ENCODE assay signal across 8 mouse cellular contexts in genomic region chr8:70476333-70477268, GRCm38 (mm10). TPM values are rescaled to one million over a fixed set of nuclear protein-coding genes. Genes with fewer than 3 reads are reported as not detected.
A peak's percentile ranks its signal among the peaks of the same experiment; 100 is the strongest.
DNase-seq lines count a peak whose midpoint lies in the region; ATAC-seq and TF ChIP-seq lines count a peak whose summit lies in the region.

Klhl26 (minus strand) TSS chr8:70476968.

- peak within 1 kb of the TSS; percentile 49 for H3K27ac ChIP-seq in ES-Bruce4 (ENCODE audit: insufficient read depth, low read length)
- H3K27ac ChIP-seq in forebrain, embryonic 13.5 days, result no peak within 1 kb of the TSS
- H3K27ac ChIP-seq in liver, postnatal 0 days (ENCODE audit: low read depth), result peak within 1 kb of the TSS; percentile 90
- H3K27ac ChIP-seq in neural tube, embryonic 14.5 days (ENCODE audit: low read depth, low read length), result peak within 1 kb of the TSS; percentile 34; the same call in 1 of the 2 replicates

- TF ChIP-seq EP300 in ES-Bruce4 (IDR thresholded peaks at IDR 0.05; ENCODE audit: insufficient read depth, low read depth, low read length), result no peak
- TF ChIP-seq EP300 in liver, postnatal 0 days (IDR thresholded peaks at IDR 0.05; ENCODE audit: low read depth), result no peak

- H3K9me3 ChIP-seq in ES-Bruce4 (replicated peaks; ENCODE audit: control insufficient read depth, insufficient read depth, low read length, poor library complexity, severe bottlenecking), result no peaks in the 10 kb centered on the region
- no peaks in the 10 kb centered on the region for H3K9me3 ChIP-seq in forebrain, embryonic 13.5 days (replicated peaks)
- H3K9me3 ChIP-seq in liver, postnatal 0 days (ENCODE audit: low read length), result no peaks in the 10 kb centered on the region
- H3K9me3 ChIP-seq in neural tube, embryonic 14.5 days (ENCODE audit: control insufficient read depth, low read length), result no peaks in the 10 kb centered on the region

- H3K27me3 ChIP-seq in ES-Bruce4 (ENCODE audit: control insufficient read depth, insufficient read depth, low read length, poor library complexity, severe bottlenecking), result no peaks in the 10 kb centered on the region
- H3K27me3 ChIP-seq in forebrain, embryonic 13.5 days, result peaks cover 27% of the 10 kb centered on the region
- H3K27me3 ChIP-seq in liver, postnatal 0 days (ENCODE audit: insufficient read depth, low read length), result peaks cover 6% of the 10 kb centered on the region; the same call in 1 of the 2 replicates
- H3K27me3 ChIP-seq in neural tube, embryonic 14.5 days (ENCODE audit: control insufficient read depth, insufficient read depth, low read length), result 0 out of 2 replicates have a peak, but pooled peaks cover 2% of the 10 kb centered on the region

- TF ChIP-seq POLR2A in ES-Bruce4 (IDR thresholded peaks at IDR 0.05; ENCODE audit: insufficient read depth, low read length), result no peak

- peak; percentile 78 for ATAC-seq in cerebellum, adult (ENCODE audit: insufficient number of reproducible peaks, low FRiP score, low TSS enrichment)
- ATAC-seq in forebrain, embryonic 13.5 days, result peak; percentile 90
- ATAC-seq in liver, postnatal 0 days, result peak; percentile 96
- peak; percentile 90 for ATAC-seq in neural tube, embryonic 14.5 days (ENCODE audit: low read depth)

- peak within 1 kb of the TSS; percentile 93 for H3K4me3 ChIP-seq in ES-Bruce4 (ENCODE audit: low read depth, low read length)
- peak within 1 kb of the TSS; percentile 68 for H3K4me3 ChIP-seq in forebrain, embryonic 13.5 days
- H3K4me3 ChIP-seq in liver, postnatal 0 days (ENCODE audit: low read depth, low read length), result peak within 1 kb of the TSS; percentile 76
- peak within 1 kb of the TSS; percentile 77 for H3K4me3 ChIP-seq in neural tube, embryonic 14.5 days (ENCODE audit: low read depth, low read length)

- TF ChIP-seq CTCF in ES-Bruce4 (IDR thresholded peaks at IDR 0.05; ENCODE audit: low read depth, low read length), result no peak
- TF ChIP-seq CTCF in liver, postnatal 0 days (IDR thresholded peaks at IDR 0.05; ENCODE audit: low read depth), result no peak

- intact Hi-C loops in heart, postnatal 10 days (cut with DNase I), result no loop called here

- no peaks in the 10 kb centered on the region for H3K4me1 ChIP-seq in ES-Bruce4 (ENCODE audit: control insufficient read depth, insufficient read depth, low read length)
- peaks cover 7% of the 10 kb centered on the region for H3K4me1 ChIP-seq in forebrain, embryonic 13.5 days
- H3K4me1 ChIP-seq in liver, postnatal 0 days (ENCODE audit: insufficient read depth), result peaks cover 18% of the 10 kb centered on the region
- peaks cover 11% of the 10 kb centered on the region for H3K4me1 ChIP-seq in neural tube, embryonic 14.5 days (ENCODE audit: control insufficient read depth, insufficient read depth, low read length)

- peak; percentile 94 to 96 for DNase-seq in heart, postnatal 10 days
- peak; percentile 97 for DNase-seq in large intestine, adult 2 months (ENCODE audit: low read depth, low spot score)
- peak; percentile 99 for DNase-seq in liver, postnatal 0 days
- DNase-seq in testis, postnatal 10 days (ENCODE audit: low spot score), result peak; percentile 99

- WGBS in forebrain, embryonic 13.5 days, result under 1% methylated on average over 53 of the region's 53 CpGs
- under 1% methylated on average over 52 of the region's 53 CpGs for WGBS in large intestine, adult 2 months
- WGBS in liver, postnatal 0 days (ENCODE audit: insufficient replicate concordance), result under 1% methylated on average over 53 of the region's 53 CpGs
- WGBS in neural tube, embryonic 14.5 days, result under 1% methylated on average over 53 of the region's 53 CpGs

- peak within 1 kb of the TSS; percentile 91 for H3K9ac ChIP-seq in ES-Bruce4 (ENCODE audit: low read depth, poor library complexity, severe bottlenecking)
- peak within 1 kb of the TSS; percentile 84 for H3K9ac ChIP-seq in forebrain, embryonic 13.5 days
- peak within 1 kb of the TSS; percentile 92 for H3K9ac ChIP-seq in liver, postnatal 0 days (replicated peaks)
- H3K9ac ChIP-seq in neural tube, embryonic 14.5 days (replicated peaks; ENCODE audit: low read depth, low read length), result peak within 1 kb of the TSS; percentile 91

- H3K36me3 ChIP-seq in ES-Bruce4 (ENCODE audit: control insufficient read depth, insufficient read depth, low read length, poor library complexity, severe bottlenecking), result no peaks in the 10 kb centered on the region
- H3K36me3 ChIP-seq in forebrain, embryonic 13.5 days (ENCODE audit: poor library complexity, severe bottlenecking), result 0 out of 2 replicates have a peak, but pooled peaks cover 3% of the 10 kb centered on the region
- H3K36me3 ChIP-seq in liver, postnatal 0 days (replicated peaks; ENCODE audit: insufficient read depth, low read length), result no peaks in the 10 kb centered on the region
- no peaks in the 10 kb centered on the region for H3K36me3 ChIP-seq in neural tube, embryonic 14.5 days (ENCODE audit: control insufficient read depth, insufficient read depth, low read length)

- peak within 1 kb of the TSS; percentile 77 for H3K4me2 ChIP-seq in forebrain, embryonic 13.5 days
- peak within 1 kb of the TSS; percentile 94 for H3K4me2 ChIP-seq in liver, postnatal 0 days (ENCODE audit: low read depth, low read length)
- H3K4me2 ChIP-seq in neural tube, embryonic 14.5 days (ENCODE audit: low read depth, low read length), result peak within 1 kb of the TSS; percentile 79

RNA-seq across cellular contexts. Expression of gene Klhl26, which starts in this region (rescaled TPM):
- 27.4 and 33.7 TPM in 2 replicates for polyA plus RNA-seq in ES-Bruce4 (2011; ENCODE audit: insufficient read depth, insufficient read length, low read depth, missing spikeins)
- 15.3 and 16.4 TPM in 2 replicates for polyA plus RNA-seq in forebrain, embryonic 13.5 days (2015; fragmentation: Nextera tagmentation; extraction: Ambion mirVana)
- total RNA-seq in heart, postnatal 10 days (2021), result 1 to 10 TPM; 8.4 to 8.9 TPM
- polyA plus RNA-seq in large intestine, adult 2 months (2012; rRNA removed), result 16.8 and 22.1 TPM in 2 replicates
- polyA plus RNA-seq in liver, postnatal 0 days (2015; fragmentation: Nextera tagmentation; extraction: Ambion mirVana), result 4.2 and 5.4 TPM in 2 replicates
- polyA plus RNA-seq in neural tube, embryonic 14.5 days (2014; fragmentation: Nextera tagmentation; extraction: Ambion mirVana), result 29.4 and 30.1 TPM in 2 replicates
